Comparison of ENCODE assay signal across 14 mouse cellular contexts in genomic region chr2:45219851-45220250, GRCm38 (mm10).
"Had no signal": no experiment of that assay in that cellular context is flagged by ENCODE, and none has a peak within 500 bp of the region (broad histone marks: within the 10 kb centered on the region; RNA-seq: fewer than 3 reads in every experiment).

No protein-coding gene starts in this region.

- H3K27me3 ChIP-seq: intestine, embryonic 15.5 days; liver, embryonic 13.5 days; lung, embryonic 15.5 days; midbrain, embryonic 13.5 days; neural tube, embryonic 12.5 days had no signal

- ATAC-seq: intestine, embryonic 15.5 days; liver, postnatal 0 days; midbrain, embryonic 13.5 days had no signal

- H3K4me3 ChIP-seq: intestine, embryonic 15.5 days; limb, embryonic 12.5 days; liver, embryonic 13.5 days; lung, embryonic 15.5 days; midbrain, embryonic 13.5 days; neural tube, embryonic 12.5 days had no signal

- DNase-seq: kidney, adult 18-20 months; kidney, postnatal 10 days; kidney, postnatal 4 days; liver; liver, embryonic 13.5 days; liver, postnatal 0 days; retina, postnatal 1 day; right cerebral cortex, postnatal 4 days; thymus, postnatal 4 days had no signal

- H3K27ac ChIP-seq: intestine, embryonic 15.5 days; limb, embryonic 12.5 days; liver, embryonic 13.5 days; lung, embryonic 15.5 days; midbrain, embryonic 13.5 days; neural tube, embryonic 12.5 days had no signal

- H3K9me3 ChIP-seq: intestine, embryonic 15.5 days; limb, embryonic 12.5 days; liver, embryonic 13.5 days; lung, embryonic 15.5 days; midbrain, embryonic 13.5 days; neural tube, embryonic 12.5 days had no signal

- H3K36me3 ChIP-seq: intestine, embryonic 15.5 days; limb, embryonic 12.5 days; liver, embryonic 13.5 days; lung, embryonic 15.5 days; midbrain, embryonic 13.5 days; neural tube, embryonic 12.5 days had no signal

- H3K4me1 ChIP-seq: intestine, embryonic 15.5 days; liver, embryonic 13.5 days; lung, embryonic 15.5 days; neural tube, embryonic 12.5 days had no signal
